Mouse (Mus musculus) heart, postnatal 36 days (tissue): ENCODE results near the gene Pigt. TPM values are rescaled to one million over a fixed set of nuclear protein-coding genes. Genes with fewer than 3 reads are reported as not detected.

Experiments used
- DNase-seq, 2 experiments: peaks; one replicate each; pipeline ENCODE4 v3.0.0; 2021 to 2022
- intact Hi-C: fragments of 180-260 bp; cut with DNase I; formaldehyde crosslinking; loops from one replicate; pipeline ENCODE4 v1.15.1; 2025
- total RNA-seq, 2 experiments: library from RNA; stranded (reverse); gene quantifications; 2 replicates each; pipeline ENCODE4 v1.2.3; 2021

Gene Pigt
- total RNA-seq, 2 experiments from 2014 or later, result 34.2 to 35.6 TPM

DNA sequence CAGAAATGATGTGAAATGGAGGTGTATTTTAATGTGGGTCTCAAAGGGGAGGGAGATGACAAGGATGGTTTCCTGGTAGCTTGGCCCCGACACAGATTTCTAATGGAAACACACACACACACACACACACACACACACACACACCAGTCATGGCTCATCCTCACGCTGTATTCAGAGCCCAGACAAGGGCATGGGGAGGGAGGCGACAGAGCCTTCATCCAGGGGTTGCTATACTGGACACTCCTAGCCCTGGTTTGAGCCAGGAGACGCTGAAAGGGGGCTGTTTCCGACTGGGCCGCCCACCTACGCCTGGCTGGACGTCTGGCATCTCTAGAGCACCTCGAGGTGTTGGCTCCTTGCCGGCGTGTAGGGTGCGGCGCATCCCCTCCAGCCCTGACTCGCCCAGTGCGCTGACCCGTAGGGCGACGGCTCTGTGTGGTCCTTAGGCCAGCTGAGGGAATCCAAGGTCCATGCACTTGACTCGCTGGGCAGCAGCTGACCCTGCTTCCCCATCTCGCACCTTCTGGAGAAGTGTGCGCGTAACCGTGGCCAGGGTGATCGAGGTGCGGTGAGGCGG lies 11.6 kb upstream of the Pigt start, which contains the start of gene Dbndd2:
TSS of gene Dbndd2 (plus strand) at position 426 of the 577 bp plus-strand sequence.
- intact Hi-C loops, result loop anchor here (1.0 kb wide), 2 partner anchors 24 to 28 kb away; no protein-coding TSS in a partner anchor

DNA sequence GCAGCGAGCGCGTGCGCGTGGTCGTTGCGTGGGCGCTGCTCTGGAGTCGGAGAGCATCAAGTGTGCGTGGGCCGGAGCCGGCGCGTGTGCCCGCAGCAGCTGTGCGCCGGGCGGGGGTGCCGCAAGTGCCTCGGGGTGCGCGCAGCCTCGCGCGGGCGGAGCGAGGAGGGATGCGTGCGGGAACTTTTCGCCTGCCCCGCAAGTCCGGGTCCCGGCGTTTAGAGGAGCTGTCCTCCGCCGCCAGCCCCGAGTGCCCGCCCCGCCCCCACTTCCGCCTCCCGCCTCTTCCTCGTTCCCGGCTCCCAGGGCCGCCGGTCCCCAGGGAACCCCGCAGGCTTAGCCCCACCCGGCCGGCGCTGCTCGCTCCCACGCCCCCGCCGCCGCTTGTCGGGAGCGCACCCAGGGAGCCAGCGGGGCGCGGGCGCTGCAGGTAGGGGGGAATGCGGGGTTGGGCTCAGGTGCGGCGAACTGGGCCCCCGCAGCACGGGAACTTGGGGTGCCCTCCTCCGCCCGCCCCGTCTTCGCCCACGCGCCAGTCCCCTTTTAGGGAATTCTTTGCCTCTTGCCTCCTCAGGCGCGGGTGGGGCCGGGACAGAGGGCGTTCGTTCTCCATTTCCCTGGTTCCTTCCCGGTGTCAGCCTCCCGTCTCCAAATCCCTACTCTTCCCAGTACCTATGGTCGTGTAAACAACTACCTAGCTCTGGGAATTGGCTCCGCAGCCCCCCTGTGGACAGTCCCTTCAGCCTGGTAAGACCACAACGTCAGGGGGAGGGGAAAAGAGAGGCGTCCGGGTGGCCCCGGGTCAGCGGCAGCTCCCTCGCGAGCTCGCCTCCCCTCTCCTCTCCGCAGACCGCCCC lies 10.8 kb upstream of the Pigt start:
- intact Hi-C loops, result loop anchor here (1.0 kb wide), 2 partner anchors 25 to 27 kb away; no protein-coding TSS in a partner anchor
- DNase-seq, result peak; percentile 80 to 85

More for the DNA sequence above, 11.6 kb upstream of the Pigt start, which contains the start of gene Dbndd2:
- peak; percentile 59 to 65 for DNase-seq

DNA sequence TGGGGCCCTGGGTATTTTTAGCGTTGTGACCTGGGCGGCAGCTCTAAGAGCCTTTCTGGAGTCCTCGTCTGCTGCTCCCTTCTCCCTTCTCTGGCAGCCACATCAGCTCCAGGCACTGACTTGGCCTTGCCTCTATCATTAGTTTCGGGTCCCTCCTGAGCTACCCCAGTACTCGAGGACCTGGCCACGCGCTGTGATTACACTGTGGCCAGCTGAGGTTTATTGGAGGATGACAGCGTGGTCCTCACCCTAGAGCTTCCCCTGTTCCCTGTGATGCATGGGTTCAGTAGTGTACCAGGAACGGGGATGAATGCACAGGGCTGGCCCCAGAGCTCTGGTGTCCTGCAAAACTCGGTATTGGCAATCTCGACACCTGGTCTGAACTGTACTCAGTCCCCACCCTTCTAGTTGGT lies 10.2 kb upstream of the Pigt start:
- no peak for DNase-seq
- intact Hi-C loops, result no loop called here

DNA sequence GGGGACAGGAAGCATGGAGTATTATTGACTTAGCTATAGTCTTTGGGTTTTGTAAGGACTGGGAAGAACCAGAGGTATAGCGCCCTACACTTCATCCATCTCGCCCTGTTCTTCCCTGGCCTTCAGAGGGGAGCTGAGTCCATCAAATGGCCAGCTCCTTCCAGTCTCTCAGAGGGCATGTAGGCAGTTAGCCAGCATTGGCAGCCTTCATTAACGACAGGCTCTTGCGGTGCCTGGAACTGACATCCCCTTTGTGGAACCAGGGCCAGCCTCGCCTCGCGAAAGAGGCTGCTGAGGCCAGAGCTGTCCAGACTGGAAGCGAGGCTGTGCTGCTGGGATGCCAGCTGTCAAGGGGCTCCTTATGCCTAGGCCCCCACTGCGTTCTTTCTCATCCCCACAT lies 9.5 kb upstream of the Pigt start:
- intact Hi-C loops, result no loop called here
- no peak for DNase-seq

DNA sequence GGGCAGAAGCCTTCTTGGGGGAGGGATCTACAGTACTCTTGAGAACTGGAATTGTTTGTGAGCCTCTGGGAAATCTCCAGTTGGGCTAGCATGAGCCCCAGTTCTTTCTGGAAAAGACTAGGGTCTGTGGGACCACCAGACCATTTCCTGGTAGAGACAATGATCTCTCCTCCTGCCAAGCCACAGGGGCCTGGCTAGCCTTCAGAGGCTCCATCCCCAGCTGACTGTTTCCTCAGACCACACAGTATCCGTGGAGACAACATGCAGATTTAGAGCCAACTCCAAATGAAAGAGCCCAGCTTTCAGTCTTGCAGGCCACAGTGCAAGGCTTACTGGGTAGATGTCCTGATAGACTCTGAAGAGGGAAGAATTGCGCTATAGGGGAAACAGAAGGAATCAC lies 3.2 kb upstream of the Pigt start:
- no peak for DNase-seq
- intact Hi-C loops, result no loop called here

DNA sequence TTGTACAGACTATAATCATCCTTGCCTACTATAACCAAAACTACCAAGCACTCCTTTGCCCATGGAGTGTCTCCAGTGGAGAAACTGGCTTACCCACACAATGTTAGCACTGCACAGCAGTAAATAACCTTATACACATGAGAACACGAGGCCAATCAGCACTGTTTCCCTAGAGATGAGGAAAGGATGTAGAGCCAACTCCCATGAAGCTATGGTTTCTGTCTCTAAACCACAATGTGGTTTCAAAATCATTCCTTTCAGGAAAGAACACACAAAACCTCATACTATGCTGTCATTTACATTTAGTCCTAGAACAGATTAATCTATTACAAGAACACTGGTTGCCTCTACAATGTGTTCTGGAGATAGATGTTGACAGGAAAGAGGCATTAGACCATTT lies 989 bp upstream of the Pigt start:
- intact Hi-C loops, result no loop called here
- no peak for DNase-seq

DNA sequence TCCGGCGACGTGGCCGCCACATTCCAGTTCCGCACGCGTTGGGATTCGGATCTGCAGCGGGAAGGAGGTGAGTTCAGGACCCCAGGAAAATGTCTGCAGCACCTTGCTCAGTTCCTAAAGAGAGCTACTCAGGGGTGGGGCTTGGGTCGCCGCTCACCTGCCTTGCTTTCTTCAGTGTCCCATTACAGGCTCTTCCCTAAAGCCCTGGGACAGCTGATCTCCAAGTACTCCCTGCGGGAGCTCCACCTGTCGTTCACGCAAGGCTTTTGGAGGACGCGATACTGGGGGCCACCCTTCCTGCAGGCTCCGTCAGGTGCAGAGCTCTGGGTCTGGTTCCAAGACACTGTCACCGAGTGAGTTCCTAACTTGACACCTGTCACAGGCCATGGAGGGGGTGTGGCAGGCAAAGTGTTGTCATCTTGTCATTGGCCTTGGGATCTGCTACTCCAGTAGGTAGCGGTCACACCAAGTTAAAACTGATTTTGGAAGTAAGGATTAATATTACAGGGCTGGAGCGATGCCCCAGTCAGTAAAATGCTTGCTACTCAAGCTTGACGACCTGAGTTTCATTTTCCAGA lies 460 bp downstream of the Pigt start:
- intact Hi-C loops, result loop anchor here (1.0 kb wide), 1 partner anchor 36 kb away; no protein-coding TSS in a partner anchor
- DNase-seq, result no peak

DNA sequence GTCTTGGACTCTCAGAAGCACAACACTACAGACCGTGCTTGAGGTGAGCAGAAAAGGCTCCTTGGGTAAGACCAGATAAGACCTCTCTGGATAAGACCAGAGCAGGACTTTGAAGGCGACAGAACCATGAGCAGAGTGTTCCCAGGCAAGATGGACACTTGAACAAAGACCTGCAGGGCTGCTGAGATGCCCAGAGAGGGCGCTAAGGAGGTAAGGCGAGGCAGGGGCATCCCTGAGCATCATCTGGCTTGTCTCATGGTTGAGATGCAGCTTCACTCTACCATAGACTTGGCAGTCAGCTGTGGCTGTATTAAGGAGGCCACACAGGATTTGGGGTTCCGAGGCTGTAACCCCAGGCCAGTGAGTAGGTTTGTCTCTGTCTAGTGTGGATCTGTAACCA lies 2.0 kb downstream of the Pigt start:
- no peak for DNase-seq
- intact Hi-C loops, result no loop called here

DNA sequence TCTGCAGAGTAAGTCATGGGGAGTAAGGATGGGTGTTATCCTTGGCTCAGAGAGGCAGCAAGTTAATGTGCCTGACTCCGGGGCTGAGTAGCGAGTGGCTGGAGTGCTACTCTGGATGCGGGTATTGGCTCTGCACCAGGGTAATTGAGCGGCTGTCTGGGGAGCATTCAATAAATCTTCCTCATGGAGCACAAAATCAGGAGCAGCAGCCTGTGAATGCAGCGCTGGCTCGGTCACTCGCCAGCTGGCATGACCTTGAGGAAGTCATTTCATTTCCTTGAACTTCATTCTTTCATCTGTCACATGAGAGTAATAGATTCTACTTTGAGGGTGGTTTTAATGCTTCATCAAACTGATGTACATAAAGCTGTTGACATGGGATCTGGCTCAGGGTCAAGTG lies 3.2 kb downstream of the Pigt start:
- intact Hi-C loops, result no loop called here
- DNase-seq, result no peak

DNA sequence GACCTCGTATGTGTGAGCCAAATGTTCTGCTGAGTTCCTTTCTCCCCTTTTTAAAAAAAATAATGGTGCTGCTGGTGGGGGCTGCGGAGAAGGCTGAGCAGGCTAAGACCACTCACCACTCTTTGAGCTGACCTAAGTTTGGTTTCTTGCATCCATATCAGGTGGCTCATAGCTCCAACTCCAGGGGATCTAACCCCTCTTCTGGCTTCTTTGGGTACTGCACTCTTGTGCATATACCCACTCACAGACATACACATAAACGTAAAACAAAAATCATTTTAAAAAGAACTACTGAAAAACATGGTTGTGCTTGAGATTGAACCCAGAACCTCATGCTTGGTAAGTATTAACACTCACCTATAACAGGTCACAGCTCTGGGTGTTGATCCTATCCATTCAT lies 7.6 kb downstream of the Pigt start:
- intact Hi-C loops, result no loop called here
- DNase-seq, result no peak

DNA sequence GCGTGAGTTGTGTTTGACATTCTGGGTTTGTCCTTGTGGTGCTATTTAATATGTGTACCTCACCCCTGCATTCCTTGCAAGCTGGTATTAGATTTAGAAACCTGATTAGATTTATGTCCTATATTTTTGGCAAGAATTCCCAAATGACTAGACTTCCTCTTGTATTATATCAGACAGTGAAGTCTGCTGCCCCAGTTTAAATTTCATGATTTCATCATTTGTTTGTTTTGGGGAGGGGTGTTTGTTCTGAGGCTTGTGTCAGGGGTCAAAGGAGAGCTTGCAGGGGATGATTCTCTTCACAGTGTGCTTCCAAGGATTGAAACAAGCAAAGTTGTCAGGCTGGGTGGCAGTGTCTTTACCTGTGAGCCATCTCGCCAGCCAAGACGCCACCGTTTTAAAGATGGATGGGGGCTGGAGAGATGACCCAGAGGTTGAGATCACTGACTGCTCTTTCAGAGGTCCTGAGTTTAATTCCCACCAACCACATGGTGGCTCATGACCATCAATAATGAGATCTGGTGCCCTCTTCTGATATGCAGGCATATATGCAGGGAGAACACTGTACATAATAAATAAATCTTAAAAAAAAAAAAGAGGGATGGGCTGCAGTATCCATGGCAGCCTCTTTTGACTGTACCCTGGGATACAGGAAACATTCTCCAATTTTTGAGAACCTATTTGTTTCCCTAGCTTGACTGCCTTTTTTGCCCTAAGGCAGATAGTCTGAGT lies 8.5 kb downstream of the Pigt start:
- intact Hi-C loops, result no loop called here
- DNase-seq, result no peak

DNA sequence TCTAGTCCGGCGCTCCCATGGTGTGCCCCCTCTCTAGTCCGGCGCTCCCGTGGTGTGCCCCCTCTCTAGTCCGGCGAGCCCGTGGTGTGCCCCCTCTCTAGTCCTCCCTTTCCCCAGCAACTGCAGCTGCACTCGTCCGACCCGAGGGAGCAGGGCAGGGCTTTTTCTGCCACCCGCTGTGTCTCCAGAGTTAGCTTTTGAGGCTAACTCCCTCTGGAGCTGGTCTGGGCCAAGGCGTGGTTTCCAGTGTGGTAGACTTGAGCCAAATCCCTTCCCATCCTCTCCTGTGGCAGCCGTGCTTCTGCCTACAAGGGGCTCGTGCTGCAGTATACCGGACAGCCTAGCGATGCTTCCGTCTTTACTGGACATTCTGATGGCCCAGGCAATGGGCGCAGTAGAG lies 10.5 kb downstream of the Pigt start:
- intact Hi-C loops, result no loop called here
- no peak for DNase-seq

DNA sequence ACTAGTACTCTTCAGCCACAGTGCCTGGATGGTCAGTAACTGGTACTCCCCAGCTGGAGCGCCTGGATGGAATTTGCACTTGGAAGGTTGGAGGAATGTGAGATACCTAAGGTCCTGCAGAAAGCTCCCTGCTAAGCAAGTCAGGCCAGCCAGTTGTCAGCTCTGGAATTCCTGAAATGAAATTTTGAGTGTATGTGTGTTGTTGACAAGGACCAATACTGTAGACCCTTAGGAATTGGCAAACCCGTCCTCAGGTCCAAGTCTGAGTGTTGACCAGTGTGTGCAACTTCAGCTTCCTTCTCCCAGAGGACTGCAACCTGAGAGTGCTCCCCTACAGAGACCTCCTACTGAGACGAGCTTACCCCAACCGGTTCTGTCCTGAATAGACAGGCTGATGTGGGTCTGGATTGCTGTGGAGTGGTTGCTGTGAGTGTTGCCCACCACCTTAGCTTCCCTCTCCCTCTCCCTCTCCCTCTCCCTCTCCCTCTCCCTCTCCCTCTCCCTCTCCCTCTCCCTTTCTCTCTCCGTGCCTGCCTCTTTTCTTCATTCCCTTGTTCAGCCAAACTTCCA lies 13.4 kb downstream of the Pigt start:
- no peak for DNase-seq
- intact Hi-C loops, result no loop called here

DNA sequence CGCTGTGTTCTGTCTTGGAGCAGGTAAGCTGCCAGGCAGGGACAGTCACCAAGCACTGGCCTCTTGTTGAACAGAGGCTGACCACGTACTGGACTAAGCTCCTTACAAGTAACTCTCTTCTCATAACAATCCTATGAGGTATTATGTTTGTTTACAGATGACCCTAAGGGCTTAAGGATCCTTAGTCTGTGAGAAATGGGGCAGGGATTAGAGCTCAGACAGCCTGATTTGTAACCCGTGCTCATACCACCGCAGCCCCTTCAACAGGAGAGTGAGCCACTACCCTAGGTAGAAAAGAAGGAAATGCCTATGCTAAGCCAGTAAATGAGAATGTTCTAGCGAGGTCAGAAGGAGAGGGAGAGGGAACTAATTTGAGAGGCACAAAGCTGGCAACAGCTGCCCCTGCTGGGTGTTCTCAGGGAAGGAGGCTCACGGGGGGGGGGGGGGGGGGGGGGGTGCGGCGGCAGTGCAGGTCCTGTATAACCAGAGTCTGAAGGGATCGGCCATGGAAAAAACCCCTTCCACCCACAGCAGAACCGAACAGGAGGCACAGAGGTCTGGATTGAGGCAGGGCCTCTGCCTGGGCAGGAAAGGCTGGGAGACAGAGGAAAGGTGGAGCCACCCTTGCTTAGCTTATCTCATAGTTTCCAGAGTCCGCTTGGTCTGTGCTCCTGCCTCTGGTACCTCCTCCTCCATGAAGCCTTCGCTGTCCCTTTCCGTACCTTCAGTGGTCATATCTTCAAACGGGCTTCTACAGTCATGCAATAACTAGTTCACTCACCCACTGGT lies 15.0 kb downstream of the Pigt start:
- intact Hi-C loops, result no loop called here
- DNase-seq, result no peak

DNA sequence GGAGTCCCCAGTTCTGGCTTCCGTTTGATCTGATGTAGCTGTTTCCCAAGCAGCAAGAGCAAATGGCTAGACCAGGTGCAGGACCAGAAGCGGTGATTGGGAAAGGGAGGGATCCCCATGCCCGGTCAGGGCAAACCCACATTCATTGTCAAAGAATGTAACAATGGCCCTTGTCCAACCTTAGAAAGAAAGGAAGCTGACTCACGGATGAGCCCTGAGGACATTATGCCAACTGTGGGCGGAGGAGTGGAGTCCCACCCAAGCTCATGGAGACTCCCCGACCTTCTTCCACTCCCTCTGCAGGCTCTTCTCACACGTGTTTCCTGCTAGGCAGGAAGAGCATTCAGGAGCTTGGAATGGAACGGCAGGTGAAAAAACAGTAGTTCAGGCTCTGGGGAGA lies 16.1 kb downstream of the Pigt start:
- intact Hi-C loops, result loop anchor here (1.0 kb wide), 1 partner anchor 27 kb away; the partner anchor contains the start of gene Dbndd2
- DNase-seq, result peak; percentile 47 to 51

DNA sequence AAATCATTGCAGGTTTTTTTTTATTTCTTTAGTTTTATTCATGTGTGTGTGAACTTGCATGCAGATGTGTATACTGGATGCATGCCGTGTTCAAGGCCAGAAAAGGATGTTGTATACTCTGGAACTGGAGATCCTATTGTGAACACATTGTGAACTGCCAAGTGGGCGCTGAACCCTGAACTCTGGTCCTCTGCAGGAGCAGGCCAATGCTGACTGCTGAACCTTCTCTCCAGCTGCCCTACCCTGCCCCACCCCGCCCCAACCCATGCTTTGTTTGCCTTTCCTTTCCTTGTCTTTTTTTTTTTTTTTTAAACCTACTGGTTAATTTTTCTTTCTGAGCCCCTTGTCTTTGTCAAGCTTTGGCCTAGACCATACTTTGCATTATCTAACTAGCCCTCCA lies 17.6 kb downstream of the Pigt start:
- DNase-seq, result no peak
- intact Hi-C loops, result no loop called here

DNA sequence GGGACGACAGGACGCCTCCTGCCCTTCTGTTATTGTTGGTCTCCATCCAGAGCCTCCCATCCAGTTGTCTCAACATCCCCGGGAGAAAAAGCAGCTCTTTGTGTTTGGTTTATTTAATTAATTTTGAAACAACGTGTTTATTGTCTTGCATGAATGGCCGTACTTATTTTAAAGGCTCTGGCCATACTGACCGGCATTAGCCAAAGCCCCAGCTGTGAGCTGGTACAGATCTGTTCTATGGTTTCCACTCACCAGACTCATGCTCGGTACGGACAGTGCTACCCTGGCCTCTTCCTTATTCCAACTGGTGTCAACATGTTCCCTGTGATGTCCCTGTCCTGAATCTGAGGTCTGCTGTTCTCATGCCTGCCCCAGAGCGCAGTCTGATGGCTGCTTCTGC lies 18.6 kb downstream of the Pigt start:
- no peak for DNase-seq
- intact Hi-C loops, result no loop called here

DNA sequence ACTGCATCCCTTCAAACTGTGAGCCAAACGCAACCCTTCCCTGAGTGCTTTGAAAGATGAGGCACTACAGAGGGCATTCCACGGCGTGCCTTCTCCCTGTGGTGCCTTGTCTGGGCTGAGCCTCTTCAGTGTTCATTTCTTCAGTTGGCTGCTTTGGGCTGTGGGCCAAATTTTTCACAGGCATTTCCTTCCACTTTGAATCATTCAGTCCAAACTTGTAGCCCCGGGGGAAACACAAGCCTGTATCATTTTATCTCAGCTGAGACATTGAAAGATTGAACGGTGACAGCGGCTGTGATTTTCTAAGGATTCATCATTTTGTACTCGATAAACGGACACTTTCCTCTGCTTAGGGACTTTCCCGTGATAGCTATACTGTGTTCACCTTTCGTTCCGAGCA lies 19.3 kb downstream of the Pigt start:
- no peak for DNase-seq
- intact Hi-C loops, result no loop called here

DNA sequence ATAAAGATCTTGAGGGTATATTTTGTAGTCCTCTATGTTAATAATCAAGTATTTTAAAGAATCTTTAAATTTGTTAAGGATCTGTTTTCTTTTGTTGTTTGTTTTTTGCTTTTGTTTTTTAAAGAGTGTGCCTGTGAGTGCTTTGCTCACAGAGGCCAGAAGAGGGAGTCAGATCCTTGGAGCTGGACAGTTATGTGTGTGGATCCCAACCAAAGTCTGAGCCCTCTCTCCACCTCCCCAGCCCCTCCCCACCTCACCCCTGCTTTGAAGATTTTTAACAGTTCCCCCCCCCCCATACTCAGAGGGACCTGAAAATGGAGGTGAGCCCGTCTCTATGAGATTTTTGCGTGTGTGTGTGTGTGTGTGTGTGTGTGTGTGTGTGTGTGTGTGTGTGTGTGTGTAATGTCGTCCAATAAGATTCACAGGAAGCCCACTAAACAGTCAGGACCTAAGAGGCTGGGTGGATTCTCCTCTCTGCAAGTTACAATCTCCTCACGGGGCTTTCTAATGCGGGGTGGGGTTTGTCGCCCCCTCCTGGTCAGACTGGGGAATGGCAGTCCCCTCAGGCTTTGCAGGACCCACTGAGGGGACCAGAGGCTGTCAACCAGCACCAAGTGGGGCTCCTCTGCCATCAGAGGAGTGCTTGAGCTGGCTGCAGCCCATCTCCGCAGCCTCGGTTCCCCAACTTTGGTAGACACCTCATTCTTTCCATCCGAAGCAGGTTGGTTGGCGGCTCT lies 20.3 kb downstream of the Pigt start:
- intact Hi-C loops, result loop anchor here (1.0 to 2.0 kb wide), 3 partner anchors 47 to 100 kb away; partner anchors contain the start of gene Gm20458
- DNase-seq, result peak; percentile 70 to 74
